Mouse (Mus musculus): Measurements from ENCODE around the gene Inhbb. TPM values are rescaled to one million over a fixed set of nuclear protein-coding genes. Genes with fewer than 3 reads are reported as not detected.

Gene Inhbb
- total RNA-seq, 2 experiments from 2014 or later, result 0.33 to 0.67 TPM

- intact Hi-C loops (cut with DNase I), result no loop called here
- peak in 1 of 2 experiments; percentile 33 for DNase-seq
Measured at GRCm38 (mm10) chr1:119420984-119421575, 968 bp downstream of the Inhbb start.

DNA sequence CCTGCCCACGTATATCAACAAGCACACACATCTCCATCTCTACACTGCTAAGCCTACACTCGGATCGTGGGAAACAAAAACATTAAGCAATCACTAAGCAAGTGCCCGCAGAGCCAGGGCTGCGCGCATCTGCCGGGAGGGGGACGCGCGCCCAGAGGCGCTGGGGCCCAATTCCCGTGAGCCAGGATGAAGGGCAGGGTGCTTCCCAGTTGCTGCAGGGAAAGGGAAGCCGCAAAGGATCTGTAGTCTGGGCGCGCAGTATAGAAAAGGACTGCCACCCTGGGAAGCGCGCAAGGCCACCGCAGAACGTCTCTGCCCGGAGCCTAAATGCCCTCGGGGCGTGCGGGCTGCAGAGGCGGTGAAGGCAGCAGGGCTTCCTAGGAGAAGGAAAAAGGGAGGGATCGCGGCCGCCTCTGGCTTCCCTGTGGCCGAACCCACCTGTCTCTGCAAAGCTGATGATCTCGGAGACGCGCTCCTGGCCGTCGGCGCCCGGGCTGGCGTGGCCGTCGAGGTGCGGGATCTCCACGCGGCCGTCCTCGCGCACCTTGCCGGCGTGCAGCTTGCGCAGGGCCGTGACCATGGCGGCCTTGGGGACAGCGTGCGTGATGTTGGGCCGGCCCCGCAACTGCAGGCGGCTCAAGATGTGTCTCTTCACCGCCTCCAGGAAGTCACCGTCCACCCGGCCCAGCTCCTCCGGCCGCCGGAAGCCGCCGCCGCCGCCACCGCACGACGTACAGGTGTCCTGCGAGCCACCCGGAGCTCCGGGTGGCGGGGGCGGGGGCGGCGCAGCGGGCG, 1.7 kb downstream of the Inhbb start:
- intact Hi-C loops (cut with DNase I), result no loop called here
- peak in 1 of 2 experiments; percentile 21 for DNase-seq

DNA sequence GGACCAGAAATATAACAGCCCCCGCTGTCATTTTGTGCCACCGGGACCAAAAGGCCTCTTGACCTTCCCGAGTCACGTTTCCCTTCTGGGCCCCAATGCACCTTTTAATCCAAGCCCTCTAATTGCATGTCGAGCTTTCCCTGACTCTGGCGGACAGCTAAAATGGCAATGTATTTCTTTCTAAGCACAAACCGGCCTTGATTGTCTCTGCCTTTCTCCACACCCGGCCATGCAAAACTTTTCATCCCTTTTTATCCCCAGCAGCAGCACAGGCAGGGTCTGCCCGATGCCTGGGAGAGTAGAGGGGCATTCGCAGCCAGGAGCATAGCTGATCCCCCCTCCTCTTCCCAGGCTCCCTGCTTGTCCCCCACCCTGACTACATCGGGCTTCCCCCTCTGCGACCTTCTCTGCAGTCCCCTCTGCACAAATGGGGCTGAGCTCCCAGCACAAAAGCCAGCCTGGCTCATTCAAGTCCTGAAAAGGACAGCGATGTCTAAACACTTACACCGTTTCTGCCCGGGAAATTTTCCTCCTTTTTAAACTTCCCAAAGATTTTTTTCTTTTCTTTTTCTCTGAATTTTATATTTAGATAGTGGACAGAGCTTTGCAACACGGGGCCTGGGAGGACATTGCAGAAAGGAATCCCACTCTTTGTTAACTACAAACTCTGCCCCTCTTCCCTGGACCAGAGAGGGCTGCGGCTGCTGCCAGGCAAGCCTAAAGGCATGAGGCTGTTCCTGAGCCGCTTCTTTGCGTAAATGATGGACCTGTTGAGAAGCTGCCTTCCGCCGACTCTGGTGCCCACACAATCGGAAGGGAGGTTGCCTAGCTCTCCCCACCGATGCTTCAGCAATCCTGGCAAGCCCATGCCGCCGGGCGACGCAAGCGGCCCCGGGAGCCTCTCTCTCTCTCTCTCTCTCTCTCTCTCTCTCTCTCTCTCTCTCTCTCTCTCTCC, 2.6 kb downstream of the Inhbb start:
- intact Hi-C loops (cut with DNase I), result no loop called here

GRCm38 (mm10) chr1:119417991-119418390, 4.1 kb downstream of the Inhbb start:
- intact Hi-C loops (cut with DNase I), result no loop called here
- DNase-seq, result no peak

More for the DNA sequence above, 2.6 kb downstream of the Inhbb start:
- no peak for DNase-seq

DNA sequence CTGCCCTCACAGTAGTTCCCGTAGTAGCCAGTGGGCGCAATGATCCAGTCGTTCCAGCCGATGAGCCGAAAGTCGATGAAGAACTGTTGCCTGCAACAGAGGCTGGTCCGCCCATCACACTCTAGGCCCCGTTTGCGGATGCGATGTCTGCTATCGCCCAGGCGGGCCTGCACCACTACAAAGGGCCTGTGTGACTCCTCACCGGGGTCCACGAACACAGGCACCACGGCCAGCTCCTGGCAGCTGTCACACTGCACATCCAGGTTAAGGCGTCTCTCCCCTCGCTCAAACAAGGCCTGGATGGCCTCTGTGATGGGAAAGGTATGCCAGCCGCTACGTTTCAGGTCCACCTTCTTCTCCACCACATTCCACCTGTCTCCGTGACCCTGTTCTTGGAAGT, 4.5 kb downstream of the Inhbb start:
- DNase-seq, result no peak
- intact Hi-C loops (cut with DNase I), result no loop called here

DNA sequence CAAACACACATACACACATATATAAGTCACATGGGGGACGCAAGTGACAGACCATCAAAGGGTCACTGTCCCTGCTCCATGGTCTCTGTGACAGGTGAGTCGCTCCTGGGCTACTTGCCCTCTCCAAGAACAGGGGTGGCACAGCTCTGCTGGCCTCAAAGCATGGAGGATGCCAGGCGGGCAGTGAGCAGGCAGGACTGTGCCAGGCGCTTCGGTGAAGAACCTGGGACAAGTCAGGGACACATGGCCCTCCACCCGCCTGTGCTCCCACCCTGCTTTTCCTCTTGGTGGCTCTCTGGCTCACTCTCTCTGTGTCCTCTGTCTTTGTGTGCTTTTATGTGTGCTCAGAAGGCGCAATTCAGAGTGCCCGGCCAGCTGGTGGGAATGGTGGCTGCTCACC, 5.4 kb downstream of the Inhbb start:
- no peak for DNase-seq
- intact Hi-C loops (cut with DNase I), result no loop called here

DNA sequence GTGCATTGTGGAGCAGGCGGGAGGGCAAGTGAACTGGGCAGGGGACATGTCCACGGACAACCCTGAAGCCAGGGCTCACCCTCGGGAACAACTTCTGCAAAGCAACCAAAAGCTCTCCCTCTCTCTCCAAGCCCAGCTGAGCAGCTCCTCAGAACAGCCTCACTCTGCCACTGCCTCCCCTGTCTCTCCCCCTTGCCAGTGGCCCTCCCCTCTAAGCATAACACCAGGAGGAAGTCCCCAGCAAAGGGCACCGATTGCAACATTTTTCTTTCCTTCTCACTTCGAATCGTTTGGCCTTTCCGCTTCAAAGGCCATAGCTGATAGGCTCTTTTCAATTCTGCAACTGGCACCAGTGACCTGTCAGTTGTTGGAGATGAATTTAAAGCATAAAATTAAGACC, 5.9 kb downstream of the Inhbb start:
- DNase-seq, result no peak
- intact Hi-C loops (cut with DNase I), result no loop called here

GRCm38 (mm10) chr1:119415151-119415550, 6.9 kb downstream of the Inhbb start:
- intact Hi-C loops (cut with DNase I), result no loop called here
- no peak for DNase-seq

DNA sequence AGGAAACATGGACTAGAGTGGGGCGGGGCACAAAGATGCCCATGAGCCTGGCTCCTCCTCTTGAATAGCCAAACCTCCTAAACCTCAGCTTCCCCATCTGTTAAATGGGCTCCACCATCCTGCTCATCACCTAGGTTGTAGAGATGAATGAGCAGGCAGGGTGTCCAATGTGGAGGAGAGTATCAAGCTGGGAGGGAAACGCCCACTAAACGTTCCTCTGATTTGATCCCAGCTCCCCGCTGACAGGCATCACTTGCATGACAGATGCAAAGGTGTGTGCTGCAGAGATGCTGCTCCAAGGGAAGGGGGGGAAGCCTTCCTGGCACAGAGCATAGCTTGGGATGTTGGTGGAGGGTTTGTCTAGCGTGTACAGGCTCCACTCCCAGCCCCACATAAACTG, 11.4 kb downstream of the Inhbb start:
- intact Hi-C loops (cut with DNase I), result no loop called here
- no peak for DNase-seq

DNA sequence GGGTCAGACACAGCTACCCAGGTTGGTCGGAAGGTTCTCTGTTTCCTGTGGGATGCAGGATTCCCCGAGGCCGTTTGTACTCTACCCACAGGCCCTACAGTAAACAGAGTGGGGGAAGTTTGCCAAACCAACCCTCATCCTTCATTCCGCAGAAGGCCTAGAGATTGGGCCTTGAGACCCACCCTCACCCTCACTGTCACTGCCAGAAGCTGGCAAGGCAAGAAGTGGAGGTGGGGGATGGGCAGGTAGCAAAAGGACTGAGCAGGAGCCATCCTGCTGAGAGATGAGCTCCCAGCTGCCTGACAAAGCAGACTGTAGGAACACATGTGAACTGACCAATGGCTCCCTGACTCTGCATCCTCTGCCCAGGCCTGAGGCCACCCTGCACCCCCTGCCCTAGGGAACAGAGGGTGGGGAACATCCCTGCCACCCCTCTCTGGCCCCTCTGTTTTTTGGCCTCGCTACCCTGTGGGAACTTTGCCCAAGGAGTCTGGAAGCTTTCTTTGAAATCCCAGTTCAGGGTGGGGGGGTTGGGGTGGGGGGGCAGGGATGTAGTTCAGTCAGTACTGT, 12.4 kb downstream of the Inhbb start:
- no peak for DNase-seq
- intact Hi-C loops (cut with DNase I), result no loop called here

GRCm38 (mm10) chr1:119409106-119409505, 12.9 kb downstream of the Inhbb start:
- intact Hi-C loops (cut with DNase I), result no loop called here

GRCm38 (mm10) chr1:119407691-119408315, 14.2 kb downstream of the Inhbb start:
- DNase-seq, result no peak
- intact Hi-C loops (cut with DNase I), result no loop called here

More at GRCm38 (mm10) chr1:119409106-119409505, 12.9 kb downstream of the Inhbb start:
- DNase-seq, result no peak

- DNase-seq, result no peak
- intact Hi-C loops (cut with DNase I), result no loop called here
Measured at GRCm38 (mm10) chr1:119404798-119405197, 17.2 kb downstream of the Inhbb start.

DNA sequence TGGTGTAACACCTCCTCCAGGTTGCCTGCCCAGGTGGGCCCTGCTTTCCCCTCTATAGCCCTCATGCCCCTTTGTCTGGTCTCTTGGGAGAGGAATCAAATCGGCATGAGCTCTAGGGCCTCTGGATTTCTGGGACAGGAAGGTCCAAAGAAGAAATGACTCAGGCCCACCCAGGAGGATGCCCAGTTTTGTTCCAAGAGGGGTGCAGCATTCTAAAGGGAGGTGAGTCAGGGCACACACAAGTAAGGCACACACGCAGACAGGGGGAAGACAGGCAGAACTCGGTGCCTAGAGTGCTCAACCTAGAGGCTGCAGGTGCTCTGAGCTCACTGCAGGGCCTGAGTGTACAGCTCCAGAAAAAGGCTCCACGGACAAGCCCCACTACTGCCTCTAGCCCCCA, 17.7 kb downstream of the Inhbb start:
- intact Hi-C loops (cut with DNase I), result no loop called here
- DNase-seq, result no peak

- intact Hi-C loops (cut with DNase I), result no loop called here
- DNase-seq, result no peak
Measured at GRCm38 (mm10) chr1:119401249-119401648, 20.8 kb downstream of the Inhbb start.

- intact Hi-C loops (cut with DNase I), result no loop called here
- DNase-seq, result no peak
Measured at GRCm38 (mm10) chr1:119398640-119399039, 23.4 kb downstream of the Inhbb start.

GRCm38 (mm10) chr1:119397839-119398238, 24.2 kb downstream of the Inhbb start:
- intact Hi-C loops (cut with DNase I), result no loop called here

GRCm38 (mm10) chr1:119391311-119391710, 30.7 kb downstream of the Inhbb start:
- no peak for DNase-seq
- intact Hi-C loops (cut with DNase I), result no loop called here

More at GRCm38 (mm10) chr1:119397839-119398238, 24.2 kb downstream of the Inhbb start:
- no peak for DNase-seq

- intact Hi-C loops (cut with DNase I), result no loop called here
- DNase-seq, result no peak
Measured at GRCm38 (mm10) chr1:119390676-119391075, 31.4 kb downstream of the Inhbb start.
